Mouse (Mus musculus): ENCODE results near the gene Gm6408.
"Not testable (repeated sequence)": the region's sequence is repeated elsewhere in the genome, so short reads cannot be mapped to it uniquely, and the experiment has no call there.

The Gm6408 gene

GRCm38 (mm10) chr5:146481665-146482064 lies at the start of gene Gm6408:
Gm6408 (plus strand) TSS chr5:146481965.
- DNase-seq (ENCODE audit: low read depth, low spot score) = not testable (repeated sequence)

GRCm38 (mm10) chr5:146432476-146432875 lies 49.3 kb upstream of the Gm6408 start:
- no peak for DNase-seq (ENCODE audit: low read depth, low spot score)

GRCm38 (mm10) chr5:146435316-146435715 lies 46.4 kb upstream of the Gm6408 start:
- no peak for DNase-seq (ENCODE audit: low read depth, low spot score)

- no peak for DNase-seq (ENCODE audit: low read depth, low spot score)
These were observed 45.0 kb upstream of the Gm6408 start for GRCm38 (mm10) chr5:146436796-146437195.

- DNase-seq (ENCODE audit: low read depth, low spot score) = no peak
These were observed 42.5 kb upstream of the Gm6408 start for GRCm38 (mm10) chr5:146439152-146439781.

- no peak for DNase-seq (ENCODE audit: low read depth, low spot score)
These were observed 41.5 kb upstream of the Gm6408 start for GRCm38 (mm10) chr5:146440273-146440672.

- no peak for DNase-seq (ENCODE audit: low read depth, low spot score)
These were observed 39.0 kb upstream of the Gm6408 start for GRCm38 (mm10) chr5:146442767-146443166.

- DNase-seq (ENCODE audit: low read depth, low spot score) = no peak
These were observed 35.1 kb upstream of the Gm6408 start for GRCm38 (mm10) chr5:146446633-146447032.

- no peak for DNase-seq (ENCODE audit: low read depth, low spot score)
These were observed 30.0 kb upstream of the Gm6408 start for GRCm38 (mm10) chr5:146451592-146452254.

- DNase-seq (ENCODE audit: low read depth, low spot score) = no peak
These were observed 28.2 kb upstream of the Gm6408 start for GRCm38 (mm10) chr5:146453556-146453955.

GRCm38 (mm10) chr5:146461612-146462011 lies 20.2 kb upstream of the Gm6408 start:
- no peak for DNase-seq (ENCODE audit: low read depth, low spot score)

GRCm38 (mm10) chr5:146466663-146467062 lies 15.1 kb upstream of the Gm6408 start:
- no peak for DNase-seq (ENCODE audit: low read depth, low spot score)

GRCm38 (mm10) chr5:146468311-146468710 lies 13.5 kb upstream of the Gm6408 start:
- DNase-seq (ENCODE audit: low read depth, low spot score) = no peak

GRCm38 (mm10) chr5:146470821-146471220 lies 10.9 kb upstream of the Gm6408 start:
- no peak for DNase-seq (ENCODE audit: low read depth, low spot score)

- no peak for DNase-seq (ENCODE audit: low read depth, low spot score)
These were observed 10.5 kb upstream of the Gm6408 start for GRCm38 (mm10) chr5:146471311-146471710.

GRCm38 (mm10) chr5:146471821-146472220 lies 9.9 kb upstream of the Gm6408 start:
- DNase-seq (ENCODE audit: low read depth, low spot score) = no peak

- not testable (repeated sequence) for DNase-seq (ENCODE audit: low read depth, low spot score)
These were observed 2.2 kb upstream of the Gm6408 start for GRCm38 (mm10) chr5:146479564-146479963.

- not testable (repeated sequence) for DNase-seq (ENCODE audit: low read depth, low spot score)
These were observed 7.2 kb downstream of the Gm6408 start for GRCm38 (mm10) chr5:146488959-146489358.

GRCm38 (mm10) chr5:146491063-146491462 lies 9.3 kb downstream of the Gm6408 start, which contains the start of gene Gm6370:
Gm6370 (plus strand) TSS chr5:146491363.
- DNase-seq (ENCODE audit: low read depth, low spot score) = not testable (repeated sequence)

- not testable (repeated sequence) for DNase-seq (ENCODE audit: low read depth, low spot score)
These were observed 20.3 kb downstream of the Gm6408 start, which contains the start of gene 4930449I24Rik for GRCm38 (mm10) chr5:146502099-146502498. 4930449I24Rik (plus strand) TSS chr5:146502399.

GRCm38 (mm10) chr5:146513823-146514222 lies 32.1 kb downstream of the Gm6408 start, which contains the start of gene Gm3402:
Gm3402 (plus strand) TSS chr5:146514123.
- DNase-seq (ENCODE audit: low read depth, low spot score) = not testable (repeated sequence)

GRCm38 (mm10) chr5:146525501-146525900 lies 43.7 kb downstream of the Gm6408 start, which contains the start of gene Gm3404:
Gm3404 (plus strand) TSS chr5:146525801.
- not testable (repeated sequence) for DNase-seq (ENCODE audit: low read depth, low spot score)

Data from embryo, embryonic 11.5 days (tissue).